Mouse (Mus musculus) MEL (cell line): ENCODE data around the gene Copg1. TPM values are rescaled to one million over a fixed set of nuclear protein-coding genes. Genes with fewer than 3 reads are reported as not detected.

Source experiments
- DNase-seq: peaks from one replicate; pipeline ENCODE4 v3.0.0; 2011; ENCODE audit warnings: low read depth, low spot score
- H3K27ac ChIP-seq: 2 replicates; pipeline ENCODE4 v1.5.1; 2012; ENCODE audit warnings: low read depth, mild to moderate bottlenecking, control low read depth, low read length, moderate library complexity; ENCODE audit not compliant: control insufficient read depth
- H3K27me3 ChIP-seq, 2 experiments: fragments of 150-350 bp in 1 of 2; sonication (generic) in 1 of 2; 2 replicates each; pipeline ENCODE4 v1.6.1; 2012; ENCODE audit warnings: low read length in 2 of 2, mild to moderate bottlenecking in 2 of 2, improper control_type of control experiment in 1 of 2, moderate library complexity in 1 of 2; ENCODE audit not compliant: insufficient read depth in 2 of 2, control insufficient read depth in 1 of 2
- H3K36me3 ChIP-seq, 2 experiments: 2 replicates each; pipeline ENCODE4 v1.6.1; 2012 to 2014; ENCODE audit warnings: low read length in 2 of 2, improper control_type of control experiment in 1 of 2, inconsistent platforms in 1 of 2, mild to moderate bottlenecking in 1 of 2; ENCODE audit not compliant: insufficient read depth in 2 of 2, control insufficient read depth in 1 of 2
- H3K4me1 ChIP-seq, 2 experiments: fragments of 150-350 bp in 1 of 2; sonication (generic) in 1 of 2; 2 replicates each; pipeline ENCODE4 v1.6.1; 2012; ENCODE audit warnings: low read length in 2 of 2, improper control_type of control experiment in 1 of 2, mild to moderate bottlenecking in 1 of 2; ENCODE audit not compliant: insufficient read depth in 2 of 2, control insufficient read depth in 1 of 2
- H3K4me3 ChIP-seq, 2 experiments: fragments of 150-350 bp in 1 of 2; sonication (generic) in 1 of 2; 2 replicates each; pipeline ENCODE4 v1.5.1; 2012; ENCODE audit warnings: low read depth in 2 of 2, low read length in 2 of 2, mild to moderate bottlenecking in 2 of 2, moderate library complexity in 2 of 2, control low read depth in 1 of 2, improper control_type of control experiment in 1 of 2; ENCODE audit not compliant: control insufficient read depth in 1 of 2, insufficient read depth in 1 of 2
- H3K79me2 ChIP-seq: 2 replicates; pipeline ENCODE4 v1.6.1; 2012; ENCODE audit warnings: mild to moderate bottlenecking, low read length, moderate library complexity; ENCODE audit not compliant: control insufficient read depth, poor library complexity, insufficient read depth
- H3K9ac ChIP-seq: 2 replicates; pipeline ENCODE4 v1.6.1; 2012; ENCODE audit warnings: low read depth, mild to moderate bottlenecking, control low read depth, low read length, moderate library complexity; ENCODE audit not compliant: control insufficient read depth, poor library complexity, severe bottlenecking
- H3K9me3 ChIP-seq: fragments of 150-350 bp; sonication (generic); replicated peaks from 2 replicates; pipeline ENCODE4 v1.6.1; 2012; ENCODE audit warnings: mild to moderate bottlenecking, low read length, improper control_type of control experiment, moderate library complexity; ENCODE audit not compliant: insufficient read depth
- BHLHE40 ChIP-seq: IDR thresholded peaks from 2 replicates; pipeline ENCODE4 v1.6.1; 2012; ENCODE audit warnings: low read depth, mild to moderate bottlenecking, inconsistent platforms, low read length, improper control_type of control experiment, borderline replicate concordance
- CHD1 ChIP-seq: IDR thresholded peaks from 2 replicates; pipeline ENCODE4 v1.6.1; 2012; ENCODE audit warnings: low read depth, mild to moderate bottlenecking, inconsistent platforms, low read length, improper control_type of control experiment
- CTCF ChIP-seq, 3 experiments: IDR thresholded peaks in 2 of 3; conservative IDR thresholded peaks in 1 of 3; 2 replicates each; pipeline ENCODE4 v1.5.1; 2011 to 2012; ENCODE audit warnings: low read length in 3 of 3, low read depth in 2 of 3, mild to moderate bottlenecking in 2 of 3, improper control_type of control experiment in 1 of 3, inconsistent platforms in 1 of 3, mixed read lengths in 1 of 3, moderate library complexity in 1 of 3; ENCODE audit not compliant: control insufficient read depth in 1 of 3, insufficient read depth in 1 of 3, poor library complexity in 1 of 3, severe bottlenecking in 1 of 3
- E2F4 ChIP-seq: IDR thresholded peaks from 2 replicates; pipeline ENCODE4 v1.6.1; 2011; ENCODE audit warnings: low read depth, low read length, improper control_type of control experiment, borderline replicate concordance
- EP300 ChIP-seq, 2 experiments: IDR thresholded peaks; 2 replicates each; pipeline ENCODE4 v1.6.1; 2011; ENCODE audit warnings: improper control_type of control experiment in 2 of 2, low read length in 2 of 2, low read depth in 1 of 2, mild to moderate bottlenecking in 1 of 2
- ETS1 ChIP-seq: IDR thresholded peaks from 2 replicates; pipeline ENCODE4 v1.6.1; 2012; ENCODE audit warnings: low read depth, mild to moderate bottlenecking, inconsistent platforms, low read length, improper control_type of control experiment, moderate library complexity
- GABPA ChIP-seq: IDR thresholded peaks from 2 replicates; pipeline ENCODE4 v1.6.1; 2012; ENCODE audit warnings: low read depth, mild to moderate bottlenecking, inconsistent platforms, low read length, improper control_type of control experiment, moderate library complexity
- HCFC1 ChIP-seq: IDR thresholded peaks from 2 replicates; pipeline ENCODE4 v1.6.1; 2012; ENCODE audit warnings: low read depth, mild to moderate bottlenecking, inconsistent platforms, low read length, improper control_type of control experiment, moderate library complexity
- JUND ChIP-seq: IDR thresholded peaks from 2 replicates; pipeline ENCODE4 v1.6.1; 2011; ENCODE audit warnings: low read depth, mild to moderate bottlenecking, improper control_type of control experiment, low read length
- MAFK ChIP-seq: IDR thresholded peaks from 2 replicates; pipeline ENCODE4 v1.6.1; 2011; ENCODE audit warnings: low read depth, mild to moderate bottlenecking, low read length, improper control_type of control experiment, borderline replicate concordance
- MAX ChIP-seq: IDR thresholded peaks from 2 replicates; pipeline ENCODE4 v1.6.1; 2011; ENCODE audit warnings: low read length, improper control_type of control experiment
- MAZ ChIP-seq: IDR thresholded peaks from 2 replicates; pipeline ENCODE4 v1.6.1; 2012; ENCODE audit warnings: low read depth, mild to moderate bottlenecking, inconsistent platforms, low read length, improper control_type of control experiment
- MEF2A ChIP-seq: IDR thresholded peaks from 2 replicates; pipeline ENCODE4 v1.6.1; 2014; ENCODE audit warnings: low read depth, mild to moderate bottlenecking, inconsistent platforms, low read length, improper control_type of control experiment; ENCODE audit not compliant: poor library complexity, insufficient replicate concordance, severe bottlenecking; ENCODE audit errors: extremely low read depth
- MXI1 ChIP-seq: IDR thresholded peaks from 2 replicates; pipeline ENCODE4 v1.6.1; 2011; ENCODE audit warnings: mild to moderate bottlenecking, low read depth, low read length, improper control_type of control experiment
- MYB ChIP-seq: IDR thresholded peaks from 2 replicates; pipeline ENCODE4 v1.6.1; 2011; ENCODE audit warnings: mild to moderate bottlenecking, low read depth, low read length, improper control_type of control experiment
- MYC ChIP-seq: IDR thresholded peaks from 2 replicates; pipeline ENCODE4 v1.6.1; 2011; ENCODE audit warnings: low read depth, mild to moderate bottlenecking, low read length, improper control_type of control experiment, moderate library complexity
- NELFE ChIP-seq: IDR thresholded peaks from 2 replicates; pipeline ENCODE4 v1.6.1; 2011; ENCODE audit warnings: low read depth, low read length, improper control_type of control experiment
- NRF1 ChIP-seq: IDR thresholded peaks from 2 replicates; pipeline ENCODE4 v1.6.1; 2014; ENCODE audit warnings: low read depth, mild to moderate bottlenecking, inconsistent platforms, low read length, improper control_type of control experiment, moderate library complexity; ENCODE audit not compliant: poor library complexity, insufficient read depth, severe bottlenecking
- POLR2A ChIP-seq, 2 experiments: IDR thresholded peaks; 2 replicates each; pipeline ENCODE4 v1.6.1; 2011 to 2012; ENCODE audit warnings: low read length in 2 of 2, mild to moderate bottlenecking in 2 of 2, control low read depth in 1 of 2, improper control_type of control experiment in 1 of 2, low read depth in 1 of 2, moderate library complexity in 1 of 2; ENCODE audit not compliant: control insufficient read depth in 1 of 2, insufficient read depth in 1 of 2, poor library complexity in 1 of 2
- POLR2AphosphoS2 ChIP-seq: IDR thresholded peaks from 2 replicates; pipeline ENCODE4 v1.6.1; 2011; ENCODE audit warnings: low read length, improper control_type of control experiment
- RAD21 ChIP-seq: IDR thresholded peaks from 2 replicates; pipeline ENCODE4 v1.6.1; 2011; ENCODE audit warnings: mild to moderate bottlenecking, low read depth, low read length, improper control_type of control experiment
- RCOR1 ChIP-seq: IDR thresholded peaks from 2 replicates; pipeline ENCODE4 v1.6.1; 2012; ENCODE audit warnings: low read depth, mild to moderate bottlenecking, inconsistent platforms, low read length, improper control_type of control experiment
- SMC3 ChIP-seq: IDR thresholded peaks from 2 replicates; pipeline ENCODE4 v1.6.1; 2011; ENCODE audit warnings: low read depth, low read length, improper control_type of control experiment
- TAL1 ChIP-seq: IDR thresholded peaks from 2 replicates; pipeline ENCODE4 v1.6.1; 2012; ENCODE audit warnings: mild to moderate bottlenecking, inconsistent platforms, low read length, moderate library complexity, mixed read lengths
- TBP ChIP-seq: IDR thresholded peaks from 2 replicates; pipeline ENCODE4 v1.8.0; 2011; ENCODE audit warnings: low read depth, low read length, improper control_type of control experiment
- TCF12 ChIP-seq: IDR thresholded peaks from 2 replicates; pipeline ENCODE4 v1.6.1; 2014; ENCODE audit warnings: low read depth, mild to moderate bottlenecking, inconsistent platforms, low read length, improper control_type of control experiment, moderate library complexity
- UBTF ChIP-seq: IDR thresholded peaks from 2 replicates; pipeline ENCODE4 v1.6.1; 2012; ENCODE audit warnings: low read depth, mild to moderate bottlenecking, inconsistent platforms, low read length, improper control_type of control experiment, moderate library complexity, borderline replicate concordance; ENCODE audit not compliant: insufficient read depth
- USF2 ChIP-seq, 2 experiments: IDR thresholded peaks; 2 replicates each; pipeline ENCODE4 v1.6.1; 2011 to 2012; ENCODE audit warnings: improper control_type of control experiment in 2 of 2, low read length in 2 of 2, borderline replicate concordance in 1 of 2, inconsistent platforms in 1 of 2, low read depth in 1 of 2, mild to moderate bottlenecking in 1 of 2; ENCODE audit not compliant: insufficient read depth in 1 of 2
- ZC3H11A ChIP-seq: IDR thresholded peaks from 2 replicates; pipeline ENCODE4 v1.6.1; 2012; ENCODE audit warnings: low read depth, mild to moderate bottlenecking, inconsistent platforms, low read length, improper control_type of control experiment
- ZKSCAN1 ChIP-seq: IDR thresholded peaks from 2 replicates; pipeline ENCODE4 v1.6.1; 2012; ENCODE audit warnings: low read depth, mild to moderate bottlenecking, inconsistent platforms, low read length, improper control_type of control experiment, moderate library complexity
- ZMIZ1 ChIP-seq: IDR thresholded peaks from 2 replicates; pipeline ENCODE4 v1.6.1; 2012; ENCODE audit warnings: low read depth, mild to moderate bottlenecking, inconsistent platforms, low read length, improper control_type of control experiment, moderate library complexity
- ZNF384 ChIP-seq: IDR thresholded peaks from 2 replicates; pipeline ENCODE4 v1.6.1; 2012; ENCODE audit warnings: low read depth, mild to moderate bottlenecking, inconsistent platforms, low read length, improper control_type of control experiment
- polyA plus RNA-seq, 2 experiments: library from polyadenylated mRNA; stranded (reverse) in 1 of 2; unstranded in 1 of 2; fragments of >175 nt in 1 of 2; fragments of >200 nt in 1 of 2; gene quantifications; 2 replicates each; pipeline versions ENCODE4 v1.2.1 to v1.2.4; 2012; ENCODE audit warnings: low replicate concordance in 2 of 2, low read depth in 1 of 2; ENCODE audit not compliant: insufficient read length in 2 of 2, insufficient read depth in 1 of 2, missing spikeins in 1 of 2
- total RNA-seq: library from RNA; depleted of rRNA; stranded (reverse); fragments of 300-350 nt; gene quantifications from 2 replicates; pipeline ENCODE4 v1.2.3, GENCODE M21; 2012

Gene Copg1
- total and polyA plus RNA-seq, 3 experiments: 83.1 to 681 (median 117) TPM

GRCm38 (mm10) chr6:87887594-87888233, at the start of gene Copg1 (continued):
- TF ChIP-seq NRF1 (peak; percentile 92), ZC3H11A (peak; percentile 41), ZKSCAN1 (no peak)
- TF ChIP-seq, all 39 proteins: peak for 19

DNA sequence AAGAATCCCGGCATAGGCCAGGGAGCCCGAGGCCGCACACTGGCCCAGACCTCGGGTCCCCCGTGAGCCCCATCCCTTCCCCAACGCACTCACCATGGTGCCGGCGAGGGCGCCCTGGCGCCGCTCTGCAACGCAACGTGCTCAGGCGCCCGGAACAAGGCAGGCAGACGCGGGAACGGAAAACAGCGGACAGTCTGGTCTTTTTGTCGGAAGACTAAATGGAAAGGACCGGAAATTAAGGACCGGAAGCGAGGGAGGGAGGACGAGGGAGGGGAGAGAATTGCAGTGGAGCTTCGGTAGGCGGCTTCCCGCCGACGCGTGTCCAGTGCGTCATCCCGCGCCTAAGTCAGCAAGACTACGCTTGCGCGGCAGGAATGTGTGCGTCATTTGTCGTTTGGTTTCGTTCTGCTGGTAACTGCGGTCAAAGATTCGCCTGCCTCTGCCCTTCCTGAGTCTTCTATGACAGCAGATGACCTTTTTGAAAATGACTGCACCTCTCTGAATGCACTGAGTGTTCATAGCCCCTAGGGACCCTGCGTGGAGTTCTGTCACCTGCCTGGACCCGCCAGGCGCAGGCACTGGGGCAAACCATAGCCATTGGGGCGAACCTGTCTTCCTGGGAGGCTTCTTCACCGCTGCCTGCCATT, 48.9 kb upstream of the Copg1 start, which contains the start of gene Isy1:
Gene Isy1 (minus strand): TSS at position 248 of the 647 bp plus-strand sequence.
- Histone ChIP-seq H3K4me3 (peak within 1 kb of the TSS; percentile 75 to 91), H3K9me3 (no peaks in the 10 kb centered on the region), H3K27me3 (no peaks in the 10 kb centered on the region), H3K9ac (peak within 1 kb of the TSS; percentile 93), H3K36me3 (peaks cover 11 to 13% of the 10 kb centered on the region in 2 experiments), H3K4me1 (peaks cover 0 to 3% of the 10 kb centered on the region in 2 experiments; a peak in 1 of 4 replicates), H3K79me2 (peaks cover 13% of the 10 kb centered on the region), H3K27ac (peak within 1 kb of the TSS; percentile 92)
- peak; percentile 99 for DNase-seq
- no peak for TF ChIP-seq BHLHE40
- no peak for TF ChIP-seq JUND
- TF ChIP-seq ZMIZ1: peak; percentile 18
- peak; percentile 88 for TF ChIP-seq E2F4
- TF ChIP-seq MEF2A: no peak
- TF ChIP-seq TAL1: no peak
- TF ChIP-seq ZNF384: no peak
- TF ChIP-seq SMC3: 0 out of 2 replicates have a peak, but pooled peaks have one; percentile 8
- TF ChIP-seq MAZ: peak; percentile 98
- peak in 1 of 2 experiments; percentile 36; a peak in 1 of 4 replicates for TF ChIP-seq EP300 (IDR thresholded peaks at IDR 0.05; ENCODE audit: low read depth in 1 of 2, low read length in 2 of 2)
- no peak for TF ChIP-seq GABPA
- TF ChIP-seq ZKSCAN1: no peak
- no peak for TF ChIP-seq MAFK
- TF ChIP-seq RAD21: no peak
- TF ChIP-seq CTCF (IDR thresholded peaks at IDR 0.05 in 2 of 3, conservative IDR thresholded peaks at IDR 0.05 in 1 of 3; ENCODE audit: control insufficient read depth in 1 of 3, insufficient read depth in 1 of 3, low read depth in 2 of 3, low read length in 3 of 3, poor library complexity in 1 of 3, severe bottlenecking in 1 of 3): peak in 1 of 3 experiments; percentile 5; a peak in 1 of 6 replicates
- TF ChIP-seq NELFE: peak; percentile 84
- peak; percentile 92 for TF ChIP-seq MAX
- no peak for TF ChIP-seq RCOR1
- peak; percentile 98 for TF ChIP-seq UBTF
- peak; percentile 95 for TF ChIP-seq POLR2AphosphoS2
- peak; percentile 94 for TF ChIP-seq HCFC1
- peak; percentile 96 for TF ChIP-seq MYC
- peak; percentile 79 for TF ChIP-seq ETS1
- TF ChIP-seq USF2 (IDR thresholded peaks at IDR 0.05; ENCODE audit: borderline replicate concordance in 1 of 2, insufficient read depth in 1 of 2, low read depth in 1 of 2, low read length in 2 of 2): no peak
- no peak for TF ChIP-seq MYB
- peak; percentile 81 for TF ChIP-seq NRF1
- peak; percentile 95 to 98 for TF ChIP-seq POLR2A (IDR thresholded peaks at IDR 0.05; ENCODE audit: control insufficient read depth in 1 of 2, insufficient read depth in 1 of 2, low read depth in 1 of 2, low read length in 2 of 2, poor library complexity in 1 of 2)
- no peak for TF ChIP-seq CHD1
- peak; percentile 74 for TF ChIP-seq TCF12
- TF ChIP-seq TBP: peak; percentile 79
- peak; percentile 95 for TF ChIP-seq MXI1
